In the genomic region with DNA sequence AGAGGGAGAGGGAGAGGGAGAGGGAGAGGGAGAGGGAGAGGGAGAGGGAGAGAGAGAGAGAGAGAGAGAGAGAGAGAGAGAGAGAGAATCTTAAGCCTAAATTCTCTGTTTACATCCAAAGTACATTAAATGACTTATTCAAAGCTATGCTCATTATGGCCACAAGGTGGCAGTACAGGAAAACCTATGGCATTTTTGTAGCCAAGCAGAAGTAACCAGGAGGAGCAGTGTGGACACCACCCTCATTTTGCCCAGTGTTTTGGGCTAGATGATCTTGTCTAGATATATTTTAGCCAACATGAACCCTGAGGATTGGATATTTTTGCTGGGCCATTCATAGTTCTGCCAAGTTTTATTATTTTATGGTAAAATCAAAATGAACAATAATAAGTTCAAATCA, we compare ENCODE assay signal across 10 mouse cellular contexts. TPM values are rescaled to one million over a fixed set of nuclear protein-coding genes. Genes with fewer than 3 reads are reported as not detected.
DNase-seq lines count a peak whose midpoint lies in the region; ATAC-seq lines count a peak whose summit lies in the region.
"Had no signal": no experiment of that assay in that cellular context is flagged by ENCODE, and none has a peak within 500 bp of the region (broad histone marks: within the 10 kb centered on the region; RNA-seq: fewer than 3 reads in every experiment).

No protein-coding gene starts in this region.

- H3K9ac ChIP-seq in neural tube, embryonic 14.5 days (replicated peaks; ENCODE audit: low read depth, low read length) = no peak overlapping the region
- H3K9ac ChIP-seq: embryonic facial prominence, embryonic 13.5 days; limb, embryonic 12.5 days had no signal

- intact Hi-C loops in heart, postnatal 10 days (cut with DNase I) = loop anchor here (1.0 to 5.0 kb wide), 3 partner anchors 300 to 536 kb away; no protein-coding TSS in a partner anchor
- intact Hi-C loops in left cerebral cortex, postnatal 14 days (cut with DNase I) = loop anchor here (5.0 kb wide), 2 partner anchors 540 to 830 kb away; no protein-coding TSS in a partner anchor

- no peaks in the 10 kb centered on the region for H3K27me3 ChIP-seq in neural tube, embryonic 14.5 days (ENCODE audit: control insufficient read depth, insufficient read depth, low read length)
- H3K27me3 ChIP-seq: embryonic facial prominence, embryonic 13.5 days; limb, embryonic 12.5 days had no signal

- H3K4me1 ChIP-seq in neural tube, embryonic 14.5 days (ENCODE audit: control insufficient read depth, insufficient read depth, low read length) = no peaks in the 10 kb centered on the region
- H3K4me1 ChIP-seq: limb, embryonic 12.5 days had no signal

- H3K36me3 ChIP-seq in neural tube, embryonic 14.5 days (ENCODE audit: control insufficient read depth, insufficient read depth, low read length) = no peaks in the 10 kb centered on the region
- H3K36me3 ChIP-seq: embryonic facial prominence, embryonic 13.5 days; limb, embryonic 12.5 days had no signal

- no peak overlapping the region for H3K27ac ChIP-seq in neural tube, embryonic 14.5 days (ENCODE audit: low read depth, low read length)
- H3K27ac ChIP-seq: embryonic facial prominence, embryonic 13.5 days; limb, embryonic 12.5 days had no signal

- peak; percentile 62; the same call in 1 of the 2 replicates for ATAC-seq in neural tube, embryonic 14.5 days (ENCODE audit: low read depth)
- no peak for ATAC-seq in activated CD4-positive, CD25-positive, alpha-beta regulatory T cell, adult 4 months

- no peaks in the 10 kb centered on the region for H3K9me3 ChIP-seq in neural tube, embryonic 14.5 days (ENCODE audit: control insufficient read depth, low read length)
- H3K9me3 ChIP-seq: embryonic facial prominence, embryonic 13.5 days; limb, embryonic 12.5 days had no signal

- H3K4me3 ChIP-seq in neural tube, embryonic 14.5 days (ENCODE audit: low read depth, low read length) = no peak overlapping the region
- H3K4me3 ChIP-seq: embryonic facial prominence, embryonic 13.5 days; limb, embryonic 12.5 days had no signal

- H3K4me2 ChIP-seq in neural tube, embryonic 14.5 days (ENCODE audit: low read depth, low read length) = no peak overlapping the region
- H3K4me2 ChIP-seq: embryonic facial prominence, embryonic 13.5 days; limb, embryonic 12.5 days had no signal

- peak; percentile 73 to 75 for DNase-seq in heart, postnatal 10 days
- DNase-seq in heart, adult 11 months = no peak
- DNase-seq in B cell, adult 2 months = peak; percentile 47 to 53
- DNase-seq in ZHBTc4 (ENCODE audit: low read depth, low spot score) = peak; percentile 80
- DNase-seq in embryo, embryonic 9.5 days (ENCODE audit: extremely low spot score) = peak; percentile 77
- DNase-seq in left cerebral cortex, postnatal 14 days (ENCODE audit: low spot score in 2 of 2) = peak; percentile 75 to 82

RNA-seq across cellular contexts. Expression of a gene that starts 21.2 kb away (rescaled TPM):
- 10 to 100 TPM; 19.6 to 21.5 TPM for total RNA-seq in heart, postnatal 10 days (2021)
- total RNA-seq in left cerebral cortex, postnatal 14 days (2021) = 1,000 to 10,000 TPM; 1,030 to 1,070 TPM
- polyA plus RNA-seq in neural tube, embryonic 14.5 days (2014; fragmentation: Nextera tagmentation; extraction: Ambion mirVana) = 1,348 and 1,396 TPM in 2 replicates
- polyA plus RNA-seq in activated CD4-positive, CD25-positive, alpha-beta regulatory T cell, adult 4 months (2017; shearing (Covaris generic)) = not detected

RNA-seq across cellular contexts. Expression of a gene that starts 48.5 kb away (rescaled TPM):
- total RNA-seq in heart, postnatal 10 days (2021) = 100 to 1,000 TPM; 149 to 150 TPM
- total RNA-seq in left cerebral cortex, postnatal 14 days (2021) = 100 to 1,000 TPM; 101 TPM
- 81.8 and 84.9 TPM in 2 replicates for polyA plus RNA-seq in neural tube, embryonic 14.5 days (2014; fragmentation: Nextera tagmentation; extraction: Ambion mirVana)
- under 1 TPM in 1 of 2 experiments, not detected in 1; 0.16 TPM for polyA plus RNA-seq in activated CD4-positive, CD25-positive, alpha-beta regulatory T cell, adult 4 months (2017; shearing (Covaris generic))

Comparison
In these comparisons a context has a peak if more than half of its experiments do, and no peak if none do; other contexts are left out.
1. RNA of a gene that starts 21.2 kb away (total RNA-seq): 1,030 to 1,070 TPM in left cerebral cortex, postnatal 14 days; 19.6 to 21.5 TPM in heart, postnatal 10 days; every median in the first group is over 10 times any median in the second.